Mouse (Mus musculus) cerebellum, adult 2 months (tissue): ENCODE measurements around the gene Ppp1r12c.

Source experiments
- CTCF ChIP-seq: fragments of 200-500 bp; IDR thresholded peaks from 2 replicates; pipeline ENCODE4 v1.5.1; 2011; ENCODE audit warnings: low read depth, mild to moderate bottlenecking, control low read depth, low read length, moderate library complexity, borderline replicate concordance; ENCODE audit not compliant: insufficient read depth
- POLR2A ChIP-seq: fragments of 200-500 bp; IDR thresholded peaks from 2 replicates; pipeline ENCODE4 v1.6.1; 2011; ENCODE audit warnings: low read length, control low read depth, borderline replicate concordance; ENCODE audit not compliant: insufficient read depth

DNA sequence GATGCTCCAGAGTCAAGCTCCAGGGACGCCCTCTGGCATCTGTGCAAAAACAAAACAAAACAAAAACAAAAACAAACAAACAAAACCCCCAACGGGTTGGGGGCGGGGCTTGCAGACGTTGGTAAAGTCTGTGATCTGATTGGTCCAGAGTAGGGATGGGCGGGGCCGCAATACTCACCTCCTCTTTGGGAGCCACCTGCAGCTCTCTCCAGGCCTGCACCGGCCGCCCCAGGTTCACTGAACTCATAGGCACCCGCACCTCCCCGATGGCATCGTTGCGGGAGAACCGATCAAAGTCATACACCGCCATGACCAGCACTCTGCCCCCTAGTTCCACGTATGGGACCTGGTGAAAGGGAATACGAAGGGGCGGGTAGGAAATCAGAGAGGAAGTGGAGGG lies 40.5 kb upstream of the Ppp1r12c start:
- TF ChIP-seq CTCF (no peak), POLR2A (no peak)
